Mouse (Mus musculus) liver, adult 2 months (tissue): ENCODE data around the gene Trmo.

Experiments used
- CTCF ChIP-seq: fragments of 200-500 bp; IDR thresholded peaks from 2 replicates; pipeline ENCODE4 v1.5.1; 2011; ENCODE audit warnings: low read depth, low read length, control low read depth
- POLR2A ChIP-seq: fragments of 200-500 bp; IDR thresholded peaks from 2 replicates; pipeline ENCODE4 v1.6.1; 2011; ENCODE audit warnings: low read length, control low read depth; ENCODE audit not compliant: insufficient read depth; ENCODE audit errors: extremely low read depth

DNA sequence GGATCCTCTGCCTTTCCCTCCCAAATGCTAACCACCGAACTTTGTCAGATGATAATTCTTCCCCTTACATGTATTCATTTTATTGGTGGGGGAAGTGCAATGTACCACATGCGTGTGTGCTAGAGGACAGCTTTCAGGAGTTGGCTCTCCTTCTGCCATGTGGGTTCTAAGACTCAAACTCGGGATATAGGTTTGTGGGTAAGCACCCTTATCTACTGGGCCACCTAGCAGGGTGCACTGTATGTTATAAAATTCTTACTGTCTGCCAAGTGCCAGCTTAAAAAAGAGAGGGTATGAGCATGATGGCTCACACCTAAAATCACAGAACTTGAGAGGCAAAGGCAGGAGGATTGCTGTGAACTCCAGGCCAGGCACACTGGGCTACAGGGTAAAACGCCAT lies 9.6 kb upstream of the Trmo start:
- TF ChIP-seq CTCF (no peak), POLR2A (no peak)
